23 mouse cellular contexts compared by ENCODE assay signal in the genomic region with DNA sequence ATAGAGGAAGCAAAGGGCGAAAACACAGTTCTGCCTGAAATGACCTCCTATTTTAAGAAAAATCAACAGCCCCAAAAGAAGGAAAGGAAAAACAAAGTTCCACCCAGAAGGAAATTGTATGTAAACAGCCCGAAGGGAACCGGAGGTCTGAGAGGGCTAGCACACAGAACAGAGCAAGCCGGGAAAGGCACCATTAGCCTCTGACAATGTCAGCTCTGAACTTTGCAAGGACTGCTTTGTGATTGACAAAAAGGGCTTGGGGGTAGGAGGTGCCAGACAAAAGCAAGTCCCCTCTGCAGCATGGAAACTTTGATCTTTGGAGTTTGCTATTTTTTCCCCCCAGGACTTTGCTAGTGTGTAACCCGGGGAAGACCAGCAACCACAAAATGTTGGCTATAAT.
A peak's percentile ranks its signal among the peaks of the same experiment; 100 is the strongest.
DNase-seq lines count a peak whose midpoint lies in the region; TF ChIP-seq lines count a peak whose summit lies in the region.
"Had no signal": no experiment of that assay in that cellular context is flagged by ENCODE, and none has a peak within 500 bp of the region (broad histone marks: within the 10 kb centered on the region; RNA-seq: fewer than 3 reads in every experiment).

No protein-coding gene starts in this region.

- no peak for TF ChIP-seq CTCF in lung, adult 2 months (IDR thresholded peaks at IDR 0.05; ENCODE audit: insufficient read depth, low read length)

- H3K4me1 ChIP-seq in lung, adult 2 months (ENCODE audit: control insufficient read depth, insufficient read depth, low read length), result peaks cover 6% of the 10 kb centered on the region
- H3K4me1 ChIP-seq: liver, embryonic 13.5 days; neural tube, embryonic 12.5 days; stomach, embryonic 15.5 days had no signal

- no peak overlapping the region for H3K4me3 ChIP-seq in lung, adult 2 months (replicated peaks; ENCODE audit: extremely low read depth, low read depth, low read length)
- H3K4me3 ChIP-seq: embryonic facial prominence, embryonic 12.5 days; erythroblast, embryonic 14.5 days; liver, embryonic 13.5 days; midbrain, embryonic 15.5 days; neural tube, embryonic 12.5 days; stomach, embryonic 15.5 days had no signal

- TF ChIP-seq POLR2A in lung, adult 2 months (IDR thresholded peaks at IDR 0.05; ENCODE audit: borderline replicate concordance, extremely low read depth, low read depth, low read length), result no peak

- DNase-seq in heart, adult 11 months, result peak; percentile 90
- no peak for DNase-seq in heart, adult 9 months (ENCODE audit: low spot score in 2 of 2)
- DNase-seq in lung, postnatal 10 days, result peak; percentile 21
- DNase-seq in lung, adult 2 months, result no peak
- DNase-seq in embryo, embryonic 10.5 days (ENCODE audit: low spot score), result peak; percentile 54
- DNase-seq in spleen, postnatal 10 days (ENCODE audit: low spot score in 2 of 2), result no peak
- DNase-seq in ovary, postnatal 14 days (ENCODE audit: low spot score), result no peak
- DNase-seq: adrenal gland, adult 8-10 months; cerebellum, adult 2 months; cerebellum, postnatal 25 days; gastrocnemius, postnatal 36 days; kidney, adult 9 months; kidney, postnatal 36 days; liver, embryonic 13.5 days; retina, postnatal 1 day; right cerebral cortex, postnatal 25 days; spleen, adult 18-20 months; thymus, postnatal 25 days had no signal

- WGBS in lung, adult 2 months, result 32% methylated on average over 5 of the region's 5 CpGs

Comparison
In these comparisons a context has a peak if more than half of its experiments do, and no peak if none do; other contexts are left out.
1. DNase-seq: peak in heart, adult 11 months (single experiment), lung, postnatal 10 days (single experiment) and embryo, embryonic 10.5 days (single experiment); none in heart, adult 9 months (0 of 2), lung, adult 2 months (single experiment), spleen, postnatal 10 days (0 of 2) and ovary, postnatal 14 days (single experiment).